Mouse (Mus musculus) olfactory bulb, adult 2 months (tissue): Measurements from ENCODE around the gene Gp5.

Source experiments
- CTCF ChIP-seq: fragments of 200-500 bp; IDR thresholded peaks from 2 replicates; pipeline ENCODE4 v1.5.1; 2012; ENCODE audit warnings: low read depth, mild to moderate bottlenecking, low read length, moderate library complexity; ENCODE audit not compliant: insufficient read depth
- POLR2A ChIP-seq: fragments of 200-500 bp; IDR thresholded peaks from 2 replicates; pipeline ENCODE4 v1.6.1; 2012; ENCODE audit warnings: mild to moderate bottlenecking, low read depth, low read length, moderate library complexity; ENCODE audit not compliant: insufficient read depth

- no peak for TF ChIP-seq CTCF
- TF ChIP-seq POLR2A, result no peak
Observed at GRCm38 (mm10) chr16:30296601-30297275, 13.8 kb downstream of the Gp5 start.
